Mouse (Mus musculus) frontal cortex, adult 2 months (tissue): ENCODE results near the gene Calr. TPM values are rescaled to one million over a fixed set of nuclear protein-coding genes. Genes with fewer than 3 reads are reported as not detected.
A peak's percentile ranks its signal among the peaks of the same experiment; 100 is the strongest.

Source experiments
- DNase-seq, 2 experiments: peaks; one replicate each; pipeline ENCODE4 v3.0.0; 2022; ENCODE audit warnings: low spot score in 1 of 2; ENCODE audit errors: extremely low spot score in 1 of 2
- polyA plus RNA-seq: library from polyadenylated mRNA; depleted of rRNA; stranded (reverse); fragments of >200 nt; gene quantifications from 2 replicates; pipeline ENCODE4 v1.2.3, GENCODE M21; 2012; rRNA removed

Calr gene
- polyA plus RNA-seq: 561 and 590 TPM in 2 replicates

DNA sequence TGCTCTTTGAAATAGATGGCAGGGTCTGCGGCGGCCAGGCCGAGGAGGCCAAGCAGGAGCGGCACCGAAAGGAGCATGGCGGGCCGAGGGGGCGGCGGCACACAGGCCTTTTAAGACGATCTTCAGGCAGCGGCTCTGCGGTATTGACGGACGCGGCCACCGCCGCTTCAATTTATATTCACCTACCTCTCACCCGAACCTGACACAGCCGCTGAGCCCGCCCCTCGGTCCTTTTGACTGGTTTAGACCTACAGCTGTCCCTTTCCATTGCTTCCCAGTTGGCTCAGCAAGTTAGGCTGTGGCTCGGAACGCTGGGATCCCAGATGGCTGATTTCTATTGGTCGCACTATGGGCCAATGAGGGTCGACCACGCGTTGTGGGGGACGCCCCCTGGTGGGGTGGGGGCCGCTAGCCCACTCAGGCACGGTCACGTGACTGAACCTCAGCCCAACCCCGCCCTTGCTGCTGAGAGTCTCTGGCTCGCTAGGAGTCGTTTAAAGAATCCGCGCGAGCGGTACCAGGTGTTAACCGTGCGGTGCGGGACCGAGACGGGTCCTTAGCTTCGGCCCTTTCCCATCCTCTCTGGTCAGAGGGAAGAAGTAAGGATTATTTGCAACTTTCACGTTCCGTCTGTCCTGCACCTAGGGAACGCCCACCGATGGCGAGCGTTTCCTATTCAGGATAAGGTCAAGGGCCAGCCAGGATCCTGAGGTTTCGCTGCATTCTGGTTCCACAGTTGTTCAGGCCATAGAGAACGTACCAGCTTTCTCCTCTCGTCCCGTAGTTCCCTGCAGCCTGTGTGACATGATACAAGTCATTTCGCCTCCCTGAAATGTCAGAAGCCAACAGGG, at the start of gene Calr:
TSS of gene Calr (minus strand) at position 213 of the 851 bp plus-strand sequence.
- peak; percentile 100 for DNase-seq

DNA sequence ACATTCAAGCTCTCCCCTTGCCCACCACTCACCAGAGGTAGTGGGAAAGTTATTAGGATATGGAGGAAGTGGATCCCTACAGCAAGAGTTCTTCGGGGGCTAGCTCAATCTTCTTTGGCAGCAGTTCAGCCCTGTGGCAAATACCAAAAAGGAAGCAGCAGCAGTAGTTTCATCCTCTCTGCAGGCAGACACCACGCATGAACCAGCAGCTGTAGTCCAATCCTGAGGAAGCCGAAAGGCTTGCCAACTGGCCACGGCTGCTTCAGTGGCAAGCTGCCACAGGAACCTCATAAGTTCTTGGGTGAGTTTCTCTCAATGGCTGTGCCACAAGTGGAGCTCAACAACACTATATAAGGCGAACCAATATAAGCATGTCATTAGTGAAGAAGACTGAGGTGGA, 49.2 kb upstream of the Calr start:
- DNase-seq: no peak

DNA sequence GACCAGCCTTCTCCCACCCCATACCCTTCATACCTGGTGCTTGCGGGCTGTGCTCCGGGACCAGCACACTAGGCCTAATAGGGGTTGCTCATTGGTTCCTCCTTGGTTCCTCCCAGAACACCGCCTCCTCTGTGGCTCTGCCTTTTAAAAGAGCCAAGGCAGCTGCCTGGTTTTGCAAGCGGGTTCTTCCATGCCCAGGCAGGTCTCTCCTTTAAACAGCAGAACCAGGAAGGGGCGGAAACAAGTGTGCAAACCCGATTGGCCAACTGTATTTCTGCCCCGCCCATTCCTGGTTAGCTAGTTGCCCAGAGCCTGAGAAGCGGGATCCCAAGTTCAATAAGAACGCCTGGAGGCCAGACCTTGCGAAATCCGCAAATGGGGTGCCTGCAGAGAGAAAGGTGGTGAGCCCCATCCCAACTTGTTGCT, 47.0 kb upstream of the Calr start, which contains the start of gene Gcdh:
TSS of gene Gcdh (minus strand) at position 213 of the 426 bp plus-strand sequence.
- peak; percentile 94 to 97 for DNase-seq

DNA sequence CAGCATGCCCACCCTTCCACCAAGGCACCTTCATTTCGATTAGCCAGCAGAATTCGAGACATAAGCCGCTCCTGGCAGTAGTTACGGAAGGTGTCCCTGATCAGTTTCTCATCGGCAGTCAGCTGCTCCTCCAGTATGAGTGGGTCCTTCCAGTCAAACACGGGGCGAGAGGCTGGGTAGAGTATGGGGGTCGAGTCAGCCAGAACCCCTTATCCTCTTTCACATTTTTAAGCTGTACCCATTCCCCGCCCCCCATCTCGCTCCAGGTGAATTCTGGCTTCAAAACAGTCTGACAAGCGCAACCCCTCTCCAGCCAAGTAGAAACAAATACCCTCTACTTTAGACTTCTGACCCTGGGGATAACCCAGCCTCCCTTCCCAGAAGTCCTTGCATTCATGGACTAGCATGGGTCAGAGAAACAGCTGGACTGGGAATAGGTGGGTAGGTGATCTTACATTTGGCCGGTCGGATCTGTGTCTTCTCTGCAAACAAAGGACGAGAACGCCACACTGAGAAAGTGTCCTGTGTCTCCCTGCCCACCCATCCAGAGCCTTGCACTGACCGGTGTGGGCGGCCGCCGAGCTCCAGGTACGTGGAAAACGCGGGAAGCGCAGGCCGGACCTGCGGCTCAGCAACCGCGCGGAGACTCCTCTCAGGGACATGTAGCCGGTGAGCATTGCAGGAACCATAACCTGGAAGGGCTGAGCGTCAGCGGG, 46.4 kb upstream of the Calr start:
- DNase-seq: no peak

DNA sequence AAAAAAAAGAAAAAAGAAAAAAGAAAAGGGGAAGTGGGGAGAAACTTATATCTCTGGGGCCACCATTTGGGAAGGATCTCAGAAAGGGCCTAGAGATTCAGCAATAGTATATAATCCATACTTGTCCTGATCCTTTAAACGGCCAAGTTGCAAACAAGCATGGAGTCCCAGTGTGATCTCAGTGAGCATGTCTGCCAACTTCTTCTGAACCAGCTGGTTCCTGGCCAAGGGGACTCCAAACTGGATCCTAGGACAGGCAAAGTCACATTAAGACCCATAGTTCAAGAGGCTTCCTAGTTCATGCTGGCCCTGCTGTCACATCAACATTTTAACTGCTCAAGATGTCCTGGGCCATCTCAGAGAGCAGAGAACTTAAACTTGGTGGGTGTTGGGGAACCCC, 42.4 kb upstream of the Calr start:
- DNase-seq: no peak

DNA sequence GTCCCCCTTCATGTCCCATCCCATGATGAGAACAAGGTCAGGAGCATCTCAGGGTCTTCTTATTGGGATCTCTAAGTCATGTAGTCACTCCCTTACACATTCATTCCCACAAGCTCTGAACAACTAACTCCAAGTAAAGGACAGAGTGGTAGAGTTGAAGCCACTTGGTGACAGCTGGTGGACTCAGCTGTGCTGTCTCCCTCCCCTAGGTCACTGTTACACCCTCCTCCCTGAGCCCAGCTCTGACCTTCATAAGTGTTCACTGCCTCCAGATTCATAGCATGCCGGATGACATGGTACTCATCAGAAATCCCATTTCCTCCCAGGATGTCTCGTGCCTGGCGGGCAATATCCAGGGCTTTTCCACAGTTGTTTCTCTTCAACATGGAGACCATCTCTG, 41.5 kb upstream of the Calr start:
- no peak for DNase-seq

DNA sequence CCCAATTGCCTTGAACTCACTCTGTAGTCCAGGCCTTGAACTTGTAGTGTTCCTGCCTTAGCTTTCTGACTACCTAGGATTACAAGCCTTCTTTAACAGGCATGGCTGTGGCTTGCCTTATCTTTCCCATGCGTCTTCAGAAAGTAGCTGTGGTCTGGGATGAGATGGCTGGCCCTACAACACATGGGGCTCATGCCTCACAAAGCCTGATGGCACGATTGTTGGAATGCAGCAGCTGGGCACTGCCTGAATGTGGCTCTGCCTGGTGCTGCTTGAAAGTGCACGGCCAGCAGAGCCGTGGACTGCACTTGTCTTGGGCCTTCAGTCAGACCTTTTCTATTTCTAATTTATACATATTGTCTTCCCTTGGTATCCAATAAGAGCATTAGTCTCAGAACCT, 38.0 kb upstream of the Calr start:
- no peak for DNase-seq

DNA sequence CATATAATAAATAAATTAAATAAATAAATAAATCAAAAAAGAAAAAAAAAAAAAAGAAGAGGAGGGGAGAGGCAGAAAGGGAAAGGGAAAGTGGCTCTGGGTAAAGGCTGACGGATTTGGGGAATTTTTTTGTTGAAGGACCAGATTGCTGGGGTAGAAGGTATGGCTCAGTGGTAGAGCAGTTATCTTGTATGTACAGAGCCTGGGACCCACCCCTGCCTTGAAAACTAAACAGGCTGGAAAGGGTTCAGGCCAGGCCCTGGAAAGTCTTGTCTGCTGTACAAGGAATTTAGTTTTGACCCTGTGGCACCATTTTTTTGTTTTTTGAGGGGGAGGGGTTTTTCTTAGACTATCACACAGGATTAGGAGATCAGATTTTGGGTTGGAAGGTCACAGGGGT, 32.2 kb upstream of the Calr start:
- no peak for DNase-seq

DNA sequence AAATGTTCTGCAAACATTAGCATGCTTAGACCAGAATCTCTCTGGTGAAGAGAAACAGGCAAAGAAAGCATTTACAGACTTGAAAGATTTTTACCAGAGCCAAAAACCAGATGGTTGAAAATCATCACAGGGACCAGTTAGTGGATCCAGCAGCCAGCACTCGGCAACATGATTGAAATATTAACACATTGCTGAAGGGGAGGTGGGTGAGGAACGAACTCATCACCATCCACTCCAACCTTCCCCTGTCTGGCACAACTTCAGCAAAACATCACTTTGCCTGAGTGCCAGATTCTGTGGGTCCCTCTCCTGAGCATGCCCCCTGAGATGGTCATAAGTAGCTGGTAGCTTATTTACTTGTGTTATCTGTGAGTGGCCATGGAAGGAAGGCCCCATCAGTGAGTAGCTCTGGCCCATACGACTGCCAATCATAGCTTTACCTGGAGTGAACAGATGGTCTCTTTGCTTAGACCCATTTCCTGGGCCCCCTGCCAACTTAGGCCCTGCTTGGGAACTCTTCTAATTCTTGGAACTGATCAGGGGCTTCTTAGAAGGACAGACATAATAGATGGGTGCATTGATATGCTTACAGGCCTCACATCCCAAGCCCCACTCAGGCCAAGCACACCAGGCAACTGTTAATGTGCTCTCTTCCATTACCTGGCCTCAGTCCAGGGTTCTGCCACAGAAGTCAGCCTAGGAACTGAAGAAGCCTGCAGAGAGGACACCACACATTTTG, 30.7 kb upstream of the Calr start:
- DNase-seq: no peak

DNA sequence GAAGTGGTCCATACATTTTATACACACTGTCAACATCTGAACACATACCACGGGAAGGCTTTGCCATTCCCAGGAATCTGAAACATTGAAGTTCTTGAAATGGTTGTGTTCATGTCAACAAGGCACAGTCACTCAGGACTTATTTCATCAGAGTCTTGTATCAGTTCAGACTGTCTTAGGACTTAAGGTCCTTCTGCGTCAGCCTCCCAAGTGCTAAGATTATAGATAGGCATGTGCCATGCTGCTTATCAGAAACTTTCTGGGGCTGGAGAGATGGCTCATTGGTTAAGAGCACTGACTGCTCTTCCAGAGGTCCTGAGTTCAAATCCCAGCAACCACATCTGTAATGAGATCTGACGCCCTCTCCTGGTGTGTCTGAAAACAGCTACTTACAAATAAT, 27.6 kb upstream of the Calr start:
- DNase-seq: no peak

DNA sequence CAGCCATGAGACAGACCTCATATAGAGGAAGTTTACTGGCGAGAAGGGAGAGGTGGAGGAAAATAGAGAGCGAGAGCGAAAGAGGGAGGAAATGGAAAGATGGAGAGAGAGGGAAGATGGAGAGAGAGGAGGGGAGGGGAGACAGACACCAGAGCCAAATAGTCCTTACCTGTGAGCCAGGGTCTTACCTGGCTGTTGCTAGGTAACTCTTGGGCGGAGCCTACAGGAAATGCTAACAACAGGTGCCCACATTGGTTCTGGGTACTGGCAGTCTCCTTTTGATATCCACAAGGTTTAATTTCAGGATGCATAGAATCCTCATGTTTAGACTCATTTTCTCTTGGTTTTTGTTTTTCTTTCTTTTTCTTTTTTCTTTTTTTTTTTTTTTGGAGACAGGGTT, 26.3 kb upstream of the Calr start:
- DNase-seq: no peak

DNA sequence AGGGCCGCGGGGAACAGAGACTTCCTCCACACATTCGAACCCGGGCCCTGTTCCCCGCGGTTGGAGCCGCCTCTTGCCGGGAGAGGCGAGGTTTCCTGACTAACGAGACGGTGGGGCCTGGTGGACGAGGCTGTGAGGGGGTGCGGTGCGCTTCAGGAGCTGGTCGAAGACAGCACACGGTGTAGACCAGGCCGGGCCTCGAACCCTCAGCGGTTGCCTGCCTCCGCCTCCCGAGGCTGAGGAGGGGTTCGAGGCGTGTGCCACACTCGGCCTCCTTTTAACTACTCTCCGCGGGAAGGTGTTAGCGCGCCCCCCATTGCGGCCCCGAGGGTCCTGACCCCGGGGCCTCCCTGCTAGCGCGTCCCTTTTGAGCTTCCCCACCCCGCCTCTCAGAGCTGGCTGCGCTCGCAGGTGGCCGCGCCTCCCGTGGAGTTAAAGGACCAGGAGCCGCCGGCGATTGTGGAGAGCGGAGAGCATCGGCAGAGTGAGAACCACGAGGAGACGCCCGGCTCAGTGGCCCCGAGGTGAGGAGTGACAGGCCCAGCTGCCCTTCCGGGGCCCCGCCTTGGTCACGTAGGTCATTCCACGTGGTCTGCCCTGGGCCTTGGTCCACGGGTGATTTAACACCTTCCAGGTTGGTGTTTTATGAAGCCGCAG, 25.7 kb upstream of the Calr start:
- DNase-seq: no peak

DNA sequence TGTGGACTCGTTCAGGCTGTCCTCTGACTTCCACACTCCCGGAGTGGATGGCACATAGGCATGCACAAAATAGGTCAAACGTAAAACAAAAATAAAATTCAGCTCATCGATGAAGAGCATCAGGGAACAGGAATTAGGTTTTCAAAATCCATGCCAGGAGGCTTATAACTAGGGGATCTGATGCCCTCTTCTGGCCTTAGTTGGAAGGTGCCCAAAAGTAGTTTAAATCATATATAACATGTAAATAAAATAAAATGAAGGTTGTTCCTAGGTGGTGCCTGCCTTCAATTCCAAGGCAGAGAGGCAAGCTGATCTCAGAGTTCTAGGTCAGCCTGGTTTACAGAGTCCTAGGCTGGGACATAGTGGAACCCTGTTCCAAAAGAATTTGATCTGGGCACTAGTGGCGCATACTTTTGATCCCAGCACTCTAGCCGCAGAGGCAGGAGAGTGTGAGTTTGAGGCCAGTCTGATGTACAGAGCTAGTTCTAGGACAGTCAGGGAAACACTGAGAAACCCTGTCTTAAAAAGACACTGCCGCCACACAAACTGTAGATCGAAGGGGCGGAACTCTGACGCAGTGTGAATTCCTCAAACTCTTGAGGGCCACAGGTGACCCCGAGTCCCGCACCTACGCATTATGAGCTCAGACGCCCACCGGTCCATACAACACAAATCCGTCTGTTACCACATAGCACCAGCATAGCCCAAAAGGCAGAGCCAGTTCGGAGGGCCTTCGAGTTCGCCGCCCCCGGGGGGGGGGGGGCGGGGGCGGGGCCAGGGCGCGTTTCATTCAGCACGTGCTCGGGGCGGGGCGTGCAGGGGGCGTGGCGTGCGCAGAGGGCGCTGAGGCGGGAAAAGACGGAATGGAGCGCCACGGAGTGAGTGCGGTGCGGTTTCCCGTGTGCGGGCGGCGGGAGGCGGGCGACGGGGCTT, 24.9 kb upstream of the Calr start, which contains the start of gene Syce2:
TSS of gene Syce2 (plus strand) at position 736 of the 933 bp plus-strand sequence.
- peak in 1 of 2 experiments; percentile 53 for DNase-seq

DNA sequence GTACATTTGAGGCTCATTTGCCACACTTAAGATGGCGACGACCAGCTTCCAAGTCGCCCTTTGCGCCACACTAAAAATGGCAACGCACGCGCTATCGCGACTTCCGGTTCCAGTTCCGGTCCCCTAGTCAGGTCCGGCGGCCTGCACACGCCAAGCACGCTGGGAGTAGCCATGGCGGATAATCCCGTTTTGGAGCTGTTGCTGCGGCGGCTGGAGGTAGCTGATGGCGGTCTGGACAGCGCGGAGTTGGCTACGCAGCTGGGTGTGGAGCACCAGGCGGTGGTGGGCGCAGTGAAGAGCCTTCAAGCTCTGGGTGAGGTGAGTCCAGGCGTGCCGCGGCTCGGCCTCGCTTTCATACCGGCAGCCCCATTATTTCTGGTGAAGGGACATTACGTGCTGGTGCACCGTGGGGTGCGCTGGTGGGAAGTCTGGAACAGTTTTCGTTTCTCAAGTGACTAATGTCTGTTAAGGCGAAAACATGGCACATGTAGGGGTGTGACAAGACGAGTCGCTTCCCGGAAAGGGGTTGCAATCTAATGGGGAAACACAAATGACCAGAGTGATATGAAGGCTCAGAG, 10.2 kb upstream of the Calr start, which contains the start of gene Farsa:
TSS of gene Farsa (plus strand) at position 126 of the 578 bp plus-strand sequence.
- peak; percentile 80 to 97 for DNase-seq

DNA sequence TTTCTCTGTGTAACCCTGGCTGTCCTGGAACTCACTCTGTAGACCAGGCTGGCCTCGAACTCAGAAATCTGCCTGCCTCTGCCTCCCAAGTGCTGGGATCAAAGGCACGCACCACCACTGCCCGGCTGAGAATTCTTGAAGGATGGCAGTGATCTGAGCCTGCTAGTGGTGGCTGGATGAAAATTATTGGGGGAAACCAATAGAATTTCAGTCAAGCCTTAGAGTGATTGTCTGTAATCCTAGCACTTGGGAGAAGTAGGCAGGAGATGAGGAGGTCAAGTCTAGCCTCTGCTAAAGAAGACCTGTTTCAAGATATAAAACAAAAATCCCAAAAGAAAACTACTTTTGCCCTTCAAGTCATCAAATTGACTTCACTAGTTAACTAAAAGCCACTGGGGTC, 9.7 kb upstream of the Calr start:
- DNase-seq: no peak

DNA sequence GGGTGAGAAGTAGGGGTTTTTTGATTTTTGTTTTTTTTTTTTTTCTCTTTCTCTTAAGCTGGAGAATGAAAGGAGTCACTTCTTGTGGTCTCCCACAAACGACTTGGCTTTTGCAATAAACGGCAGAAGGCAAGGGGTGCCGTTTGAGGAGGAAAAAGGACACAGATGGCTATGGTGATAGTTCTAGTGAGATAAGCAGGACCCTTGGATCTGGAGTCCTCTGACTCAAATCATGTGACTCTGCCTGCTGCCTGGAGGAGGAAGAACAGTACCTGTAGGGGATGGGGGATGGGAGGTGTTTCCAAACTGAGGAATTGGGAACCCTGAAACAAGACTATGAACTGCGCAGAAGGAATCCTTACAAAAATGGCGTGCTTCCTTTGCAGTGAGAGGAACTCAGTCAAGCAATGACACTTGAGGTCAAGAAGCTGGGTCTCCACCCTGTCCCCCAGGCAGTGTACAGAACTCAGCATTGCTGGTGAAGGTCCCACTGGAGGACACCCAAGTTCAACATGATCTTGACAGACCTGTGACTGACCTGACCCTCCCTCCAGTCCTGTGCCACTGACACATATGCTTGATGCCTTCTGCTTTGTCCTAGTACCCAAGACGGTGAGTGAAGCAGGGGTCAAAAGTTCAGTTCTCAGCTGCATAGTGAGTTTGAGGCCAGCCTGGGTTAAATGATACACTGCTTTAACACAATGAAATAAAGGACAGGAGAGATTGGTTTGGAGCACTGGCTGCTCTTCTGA, 1.1 kb upstream of the Calr start:
- DNase-seq: no peak

DNA sequence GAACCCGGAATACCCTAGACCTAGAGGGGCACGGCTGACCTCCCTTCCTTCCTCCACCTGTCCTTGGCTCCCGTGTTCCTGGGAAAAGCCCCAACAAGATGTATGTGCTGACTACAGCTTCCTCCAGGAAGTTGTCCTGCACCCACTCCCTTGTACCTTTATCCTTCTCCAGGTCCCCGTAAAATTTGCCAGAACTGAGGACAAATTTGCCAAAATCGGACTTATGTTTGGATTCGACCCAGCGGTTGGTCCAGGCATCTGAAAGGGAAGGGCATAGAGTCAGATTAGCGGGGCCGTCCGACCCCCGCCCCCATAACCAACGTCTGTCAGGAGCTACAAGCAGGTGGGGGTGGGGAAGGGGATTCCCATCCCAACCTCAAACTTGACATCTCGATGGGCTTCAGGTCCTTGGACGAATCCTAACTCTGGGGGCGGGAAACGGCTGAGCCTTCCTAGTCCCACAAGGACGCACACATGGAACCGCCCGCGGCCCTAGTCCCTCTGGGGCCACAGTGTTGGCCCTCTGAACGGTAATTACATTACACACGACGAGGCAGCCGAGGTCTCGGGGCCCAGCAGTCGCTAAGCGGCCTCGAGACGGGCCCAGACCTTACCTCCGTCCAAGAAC, 526 bp downstream of the Calr start:
- DNase-seq: no peak
